Mouse (Mus musculus): ENCODE data around the gene Fbxl16.

Fbxl16 gene

GRCm38 (mm10) chr17:25829558-25830017, 20.7 kb downstream of the Fbxl16 start:
- peak in 1 of 2 experiments; percentile 22 for DNase-seq

DNA sequence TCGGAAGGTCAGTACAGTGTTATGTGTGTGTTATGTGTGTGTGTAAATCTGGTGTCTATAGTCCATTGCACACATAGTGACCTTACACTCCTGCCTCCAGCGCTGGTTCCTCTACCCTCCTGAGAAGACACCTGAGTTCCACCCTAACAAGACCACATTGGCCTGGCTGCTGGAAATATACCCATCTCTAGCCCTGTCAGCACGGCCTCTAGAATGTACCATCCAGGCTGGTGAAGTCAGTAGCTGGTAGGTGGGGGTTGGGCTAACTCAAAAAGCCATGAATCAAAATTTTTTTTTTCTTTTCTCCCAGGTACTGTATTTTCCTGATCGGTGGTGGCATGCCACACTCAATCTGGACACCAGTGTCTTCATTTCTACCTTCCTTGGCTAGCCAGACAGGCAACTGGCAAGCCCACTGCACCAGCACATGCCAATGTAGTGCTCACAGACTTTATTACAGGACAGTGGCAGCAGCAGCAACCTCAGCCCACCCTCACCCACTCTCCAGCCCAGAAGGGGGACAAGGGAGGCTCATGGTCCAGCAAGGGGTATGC, 21.4 kb downstream of the Fbxl16 start:
- DNase-seq = peak in 1 of 2 experiments; percentile 9

- DNase-seq = no peak
These were observed 22.0 kb downstream of the Fbxl16 start for GRCm38 (mm10) chr17:25830806-25831431.

GRCm38 (mm10) chr17:25831451-25832281, 22.8 kb downstream of the Fbxl16 start:
- DNase-seq = peak in 1 of 2 experiments; percentile 18

DNA sequence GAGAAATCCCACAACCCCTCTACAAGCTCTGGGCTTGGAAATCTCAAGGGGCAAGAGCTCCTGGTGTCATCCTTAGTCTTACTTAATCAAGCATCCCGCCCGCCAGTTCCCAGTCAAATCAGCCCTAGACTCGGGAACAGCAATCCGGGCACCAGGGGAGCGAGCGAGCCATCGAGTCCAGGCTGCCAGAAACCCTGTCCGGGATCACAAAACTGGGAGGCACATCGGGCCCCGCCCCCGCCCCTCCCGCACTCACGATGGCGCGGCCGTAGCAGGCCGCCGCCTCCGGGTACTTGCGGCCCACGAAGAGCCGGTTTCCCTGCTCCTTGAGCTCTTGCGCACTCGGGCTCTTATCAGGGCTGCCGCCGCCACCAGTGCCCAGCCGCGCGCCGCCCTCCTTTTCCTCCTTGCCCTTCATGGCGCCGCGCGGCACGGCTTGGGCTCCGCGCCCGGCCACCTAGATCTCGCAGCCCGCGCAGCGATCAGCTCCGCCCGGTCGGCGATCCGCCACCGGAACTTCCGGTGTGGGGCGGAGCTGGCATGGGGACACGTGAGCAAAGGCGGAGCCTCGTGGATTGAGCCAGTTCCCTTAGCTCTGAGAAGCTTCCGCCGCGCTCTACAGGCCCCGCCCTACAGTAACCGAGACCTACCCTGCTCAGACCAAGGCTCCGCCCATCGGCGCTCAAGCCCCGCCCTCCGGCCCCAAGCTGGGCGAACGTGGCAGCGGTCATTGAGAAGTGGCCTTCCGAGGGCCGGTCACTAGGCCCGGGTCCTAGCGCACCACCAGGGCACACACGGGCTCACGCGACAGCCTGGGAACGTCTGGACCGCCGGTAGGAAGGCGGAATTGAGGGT, 23.8 kb downstream of the Fbxl16 start:
- DNase-seq = peak; percentile 97 to 98

DNA sequence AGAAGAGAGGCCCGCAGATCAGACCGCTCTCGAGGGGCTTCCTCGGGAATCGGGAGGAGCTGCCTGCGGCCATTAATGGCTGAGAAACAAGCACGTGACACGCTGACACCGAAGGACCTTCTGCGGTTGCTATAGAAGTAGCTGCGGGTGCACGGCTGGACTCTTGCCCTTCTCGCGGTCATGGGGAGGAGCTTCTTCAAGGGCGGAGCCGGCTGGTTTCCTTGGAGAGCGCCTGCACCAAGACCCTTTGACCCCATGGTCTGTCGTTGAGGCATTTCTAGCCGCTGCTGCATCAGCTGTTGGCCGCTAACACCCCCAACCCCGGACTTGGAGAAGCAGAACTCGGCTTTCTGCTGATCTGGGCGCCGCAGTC, 24.4 kb downstream of the Fbxl16 start, which contains the start of gene Stub1:
Gene Stub1 (minus strand): TSS at position 114 of the 373 bp plus-strand sequence.
- peak; percentile 63 to 74 for DNase-seq

GRCm38 (mm10) chr17:25833961-25834594, 25.2 kb downstream of the Fbxl16 start:
- peak in 1 of 2 experiments; percentile 19 for DNase-seq

- DNase-seq = peak in 1 of 2 experiments; percentile 25
These were observed 25.8 kb downstream of the Fbxl16 start for GRCm38 (mm10) chr17:25834595-25835222.

- DNase-seq = no peak
These were observed 26.4 kb downstream of the Fbxl16 start for GRCm38 (mm10) chr17:25835301-25835700.

DNA sequence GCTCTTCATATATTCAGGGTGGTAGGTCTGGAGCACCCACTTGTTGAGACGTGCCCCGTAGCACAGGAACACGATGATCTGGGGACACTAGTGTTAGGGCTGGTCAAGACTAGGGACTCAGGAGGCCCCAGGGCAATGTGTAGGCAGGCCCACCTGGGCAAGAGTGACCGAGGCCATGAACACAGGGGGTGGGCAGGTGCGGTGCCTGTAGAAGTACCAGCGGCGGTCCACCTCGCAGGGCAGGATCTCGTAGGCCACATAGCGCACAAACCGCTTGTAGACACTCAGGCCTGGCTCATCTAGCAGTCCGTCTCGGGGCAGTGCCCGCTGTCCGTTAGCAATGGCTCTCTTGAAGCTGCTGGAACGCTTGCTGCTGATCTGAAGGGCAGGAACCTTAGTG, 26.9 kb downstream of the Fbxl16 start:
- DNase-seq = peak in 1 of 2 experiments; percentile 13

GRCm38 (mm10) chr17:25836397-25837075, 27.7 kb downstream of the Fbxl16 start:
- DNase-seq = peak in 1 of 2 experiments; percentile 36

DNA sequence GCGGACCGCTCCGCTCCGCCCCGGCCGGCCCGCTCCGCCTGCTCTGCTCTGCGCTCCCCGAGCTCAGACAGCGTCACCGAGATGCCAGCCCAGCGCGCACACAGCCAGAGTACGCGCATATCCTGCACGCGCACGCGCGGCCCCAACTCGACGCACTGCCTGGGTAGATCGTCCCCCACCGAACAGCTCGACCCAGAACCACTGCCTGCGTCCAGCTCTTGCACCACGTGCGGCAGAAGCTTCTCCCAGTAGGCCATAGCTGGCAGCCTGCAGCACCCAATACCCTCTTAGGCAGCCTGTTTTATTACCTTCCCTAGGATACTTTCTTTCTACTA, 28.2 kb downstream of the Fbxl16 start, which contains the start of gene Rhbdl1:
Gene Rhbdl1 (minus strand): TSS at position 220 of the 335 bp plus-strand sequence.
- DNase-seq = no peak

DNA sequence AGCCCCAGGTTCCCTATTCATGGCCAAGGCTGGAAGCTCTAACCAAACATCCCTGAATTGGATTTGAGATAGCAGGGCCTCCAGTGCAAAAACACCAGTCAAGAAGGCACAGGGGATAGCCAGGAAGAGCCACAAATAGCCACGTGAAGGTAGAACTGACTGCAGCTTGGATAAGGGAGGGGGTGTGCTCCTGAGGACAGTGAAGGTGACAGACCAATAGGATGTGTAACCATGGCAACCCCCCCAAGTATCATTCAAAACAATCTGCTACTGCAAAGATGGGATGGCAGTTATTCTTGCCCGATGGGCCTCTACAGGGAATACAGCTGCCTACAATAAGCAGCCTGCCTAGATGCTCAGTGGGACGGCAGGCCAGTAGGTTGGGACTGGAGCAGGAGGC, 28.6 kb downstream of the Fbxl16 start:
- DNase-seq = no peak

GRCm38 (mm10) chr17:25838904-25839303, 30.0 kb downstream of the Fbxl16 start:
- DNase-seq = peak in 1 of 2 experiments; percentile 3

- no peak for DNase-seq
These were observed 30.8 kb downstream of the Fbxl16 start for GRCm38 (mm10) chr17:25839455-25840235.

DNA sequence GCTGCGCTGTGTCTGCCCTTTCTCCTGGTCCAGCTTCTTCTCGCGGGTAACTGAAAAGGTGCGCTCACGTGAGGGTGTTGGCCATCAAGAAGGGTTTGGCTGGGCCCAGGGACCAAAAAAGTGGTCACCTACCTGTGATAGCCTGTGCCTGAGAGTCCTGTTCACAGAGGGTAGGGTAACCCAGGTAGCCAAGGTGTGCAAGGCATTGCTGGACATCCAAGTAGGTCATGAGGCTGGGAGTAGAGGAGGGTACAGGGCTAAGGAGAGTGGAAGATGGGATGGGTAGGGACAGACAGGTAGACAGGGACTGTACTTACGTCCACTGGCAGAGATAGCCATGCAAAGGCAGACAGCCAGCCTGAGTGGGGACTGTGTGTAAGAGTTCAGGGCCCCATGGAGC, 31.6 kb downstream of the Fbxl16 start:
- no peak for DNase-seq

DNA sequence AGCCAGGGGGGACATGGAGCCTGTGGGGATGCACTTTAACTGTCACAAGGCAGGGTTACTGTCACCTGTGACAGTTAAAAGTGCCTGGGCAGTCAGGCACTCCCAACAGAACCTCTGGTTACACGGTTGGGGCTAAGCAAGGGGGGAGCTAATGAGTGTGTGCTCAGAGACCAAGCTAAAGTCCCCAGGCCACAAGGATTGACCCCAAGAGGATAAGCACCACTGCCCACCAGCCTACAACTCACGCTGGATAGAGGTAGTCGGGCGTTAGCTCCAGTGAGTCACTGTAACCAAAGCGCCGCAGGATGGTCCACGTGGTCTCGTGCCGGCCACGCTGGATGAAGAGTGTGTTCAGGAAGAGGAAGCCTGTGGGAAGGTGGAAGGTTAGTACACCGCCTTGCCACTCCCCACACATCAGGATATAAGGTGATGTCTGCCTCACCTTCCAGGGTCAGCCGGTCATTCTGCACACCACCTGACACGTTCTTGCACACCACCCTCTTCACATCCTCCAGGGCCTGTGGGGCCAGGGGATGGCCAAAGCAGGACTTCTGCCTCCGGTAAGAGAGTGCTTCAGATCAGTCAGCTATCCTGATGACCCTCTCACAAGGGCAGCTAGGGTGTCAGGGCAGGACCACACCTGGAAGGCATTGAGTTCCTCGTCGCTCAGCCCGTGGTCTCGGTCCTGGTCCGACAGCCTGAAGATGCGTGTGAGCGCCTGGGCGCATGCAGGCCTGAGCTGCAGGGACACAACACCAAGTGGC, 32.4 kb downstream of the Fbxl16 start, which contains the start of gene Gm20683:
Gene Gm20683 (minus strand): TSS at position 647 of the 764 bp plus-strand sequence.
- DNase-seq = no peak

DNA sequence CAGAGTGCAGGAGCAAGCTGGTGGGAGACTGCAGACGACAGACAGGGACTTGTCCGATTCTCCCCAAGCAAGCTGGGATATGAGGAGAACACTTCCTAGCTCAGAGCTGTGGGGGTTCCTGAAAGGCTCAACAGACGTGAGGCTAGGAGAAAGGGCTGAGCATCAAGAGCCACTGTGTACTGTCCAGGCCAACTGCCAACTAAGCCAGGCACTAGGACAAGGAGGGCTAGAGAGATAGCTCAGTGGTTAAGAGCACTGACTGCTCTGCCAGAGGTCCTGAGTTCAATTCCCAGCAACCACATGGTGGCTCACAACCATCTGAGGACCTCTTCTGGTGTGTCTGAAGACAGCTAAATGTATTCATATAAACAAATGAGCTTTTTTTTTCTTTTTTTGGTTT, 33.6 kb downstream of the Fbxl16 start:
- DNase-seq = no peak

- no peak for DNase-seq
These were observed 34.2 kb downstream of the Fbxl16 start for GRCm38 (mm10) chr17:25843122-25843521.

Data from thymus, adult 18-20 months (tissue).